Mouse (Mus musculus) embryonic facial prominence, embryonic 15.5 days (tissue): Measurements from ENCODE around the gene Gadl1. TPM values are rescaled to one million over a fixed set of nuclear protein-coding genes. Genes with fewer than 3 reads are reported as not detected.
"Not testable (repeated sequence)": the region's sequence is repeated elsewhere in the genome, so short reads cannot be mapped to it uniquely, and the experiment has no call there.

Experiments used
- ATAC-seq: fragments of 200-750 bp; cut with Nextera tagmentation; 2 replicates; pipeline ENCODE4 v1.8.0; 2017; ENCODE audit warnings: low read depth, moderate TSS enrichment; ENCODE audit not compliant: insufficient number of reproducible peaks, low FRiP score, low TSS enrichment
- H3K27ac ChIP-seq: fragments of 300-500 bp; sonication (generic); replicated peaks from 2 replicates; pipeline ENCODE4 v1.5.1; 2015; ENCODE audit warnings: mild to moderate bottlenecking, inconsistent platforms
- H3K27me3 ChIP-seq: fragments of 300-500 bp; sonication (generic); 2 replicates; pipeline ENCODE4 v1.6.1; 2015; ENCODE audit warnings: inconsistent platforms
- H3K36me3 ChIP-seq: fragments of 300-500 bp; sonication (generic); 2 replicates; pipeline ENCODE4 v1.6.1; 2015; ENCODE audit warnings: mild to moderate bottlenecking, inconsistent platforms
- H3K4me1 ChIP-seq: fragments of 300-500 bp; sonication (generic); 2 replicates; pipeline ENCODE4 v1.6.1; 2015; ENCODE audit warnings: inconsistent platforms
- H3K4me2 ChIP-seq: fragments of 300-500 bp; sonication (generic); replicated peaks from 2 replicates; pipeline ENCODE4 v1.6.1; 2015; ENCODE audit warnings: mild to moderate bottlenecking, inconsistent platforms
- H3K4me3 ChIP-seq: fragments of 300-500 bp; sonication (generic); replicated peaks from 2 replicates; pipeline ENCODE4 v1.5.1; 2015; ENCODE audit warnings: mild to moderate bottlenecking, inconsistent platforms
- H3K9ac ChIP-seq: fragments of 300-500 bp; sonication (generic); 2 replicates; pipeline ENCODE4 v1.6.1; 2015; ENCODE audit warnings: inconsistent platforms
- H3K9me3 ChIP-seq: fragments of 300-500 bp; sonication (generic); replicated peaks from 2 replicates; pipeline ENCODE4 v1.6.1; 2016; ENCODE audit warnings: inconsistent platforms
- WGBS: fragments of 180-500 bp; shearing (Covaris S2); methylation state at CpG from one replicate; pipeline ENCODE4 v1.1.7; 2015; 5-methylcytosine and 5-hydroxymethylcytosine counted together
- polyA plus RNA-seq: library from polyadenylated mRNA; unstranded; fragments of >200 nt; fragmentation: Nextera tagmentation; extraction: Ambion mirVana; gene quantifications from 2 replicates; pipeline ENCODE4 v1.2.1, GENCODE M21; 2015

Gadl1 gene
- polyA plus RNA-seq, 1 experiment from 2014 or later, result 1.7 TPM

GRCm38 (mm10) chr9:116060691-116061090 lies 151.4 kb downstream of the Gadl1 start:
- no peak for ATAC-seq
- H3K36me3 ChIP-seq, result no peaks in the 10 kb centered on the region
- no peaks in the 10 kb centered on the region for H3K4me1 ChIP-seq
- no peaks in the 10 kb centered on the region for H3K27me3 ChIP-seq
- WGBS, result 14% methylated on average over 4 of the region's 4 CpGs
- no peak overlapping the region for H3K9ac ChIP-seq
- no peaks in the 10 kb centered on the region for H3K9me3 ChIP-seq
- H3K4me3 ChIP-seq, result no peak overlapping the region
- no peak overlapping the region for H3K4me2 ChIP-seq
- H3K27ac ChIP-seq, result no peak overlapping the region

- H3K4me3 ChIP-seq, result no peak overlapping the region
- H3K9me3 ChIP-seq, result no peaks in the 10 kb centered on the region
- WGBS, result 86% methylated on average over 17 of the region's 17 CpGs
- H3K4me1 ChIP-seq, result no peaks in the 10 kb centered on the region
- ATAC-seq, result no peak
- no peaks in the 10 kb centered on the region for H3K27me3 ChIP-seq
- no peak overlapping the region for H3K27ac ChIP-seq
- H3K36me3 ChIP-seq, result no peaks in the 10 kb centered on the region
- no peak overlapping the region for H3K9ac ChIP-seq
- no peak overlapping the region for H3K4me2 ChIP-seq
These were observed 155.5 kb downstream of the Gadl1 start for GRCm38 (mm10) chr9:116064774-116065173.

- not testable (repeated sequence) for H3K27me3 ChIP-seq, H3K9ac ChIP-seq, H3K9me3 ChIP-seq, H3K4me1 ChIP-seq, H3K36me3 ChIP-seq, H3K27ac ChIP-seq, H3K4me3 ChIP-seq, H3K4me2 ChIP-seq, ATAC-seq
- 94% methylated on average over 1 of the region's 1 CpGs for WGBS
These were observed 162.3 kb downstream of the Gadl1 start for GRCm38 (mm10) chr9:116071561-116071960.

GRCm38 (mm10) chr9:116076163-116076562 lies 166.9 kb downstream of the Gadl1 start:
- Histone ChIP-seq H3K9me3 (no peaks in the 10 kb centered on the region), H3K4me2 (no peak overlapping the region), H3K36me3 (no peaks in the 10 kb centered on the region), H3K9ac (no peak overlapping the region), H3K27me3 (no peaks in the 10 kb centered on the region), H3K27ac (no peak overlapping the region), H3K4me1 (no peaks in the 10 kb centered on the region), H3K4me3 (no peak overlapping the region)
- 67% methylated on average over 4 of the region's 4 CpGs for WGBS
- no peak for ATAC-seq

GRCm38 (mm10) chr9:116076946-116077345 lies 167.7 kb downstream of the Gadl1 start:
- Histone ChIP-seq H3K36me3 (no peaks in the 10 kb centered on the region), H3K4me3 (no peak overlapping the region), H3K4me1 (no peaks in the 10 kb centered on the region), H3K9ac (no peak overlapping the region), H3K4me2 (no peak overlapping the region), H3K27me3 (no peaks in the 10 kb centered on the region), H3K9me3 (no peaks in the 10 kb centered on the region), H3K27ac (no peak overlapping the region)
- 69% methylated on average over 2 of the region's 2 CpGs for WGBS
- ATAC-seq, result no peak

GRCm38 (mm10) chr9:116077419-116077818 lies 168.2 kb downstream of the Gadl1 start:
- Histone ChIP-seq H3K27ac (no peak overlapping the region), H3K36me3 (no peaks in the 10 kb centered on the region), H3K9me3 (no peaks in the 10 kb centered on the region), H3K4me1 (no peaks in the 10 kb centered on the region), H3K4me3 (no peak overlapping the region), H3K9ac (no peak overlapping the region), H3K4me2 (no peak overlapping the region), H3K27me3 (no peaks in the 10 kb centered on the region)
- 87% methylated on average over 2 of the region's 2 CpGs for WGBS
- ATAC-seq, result no peak

- H3K9me3 ChIP-seq, result no peaks in the 10 kb centered on the region
- no peak overlapping the region for H3K9ac ChIP-seq
- H3K27me3 ChIP-seq, result no peaks in the 10 kb centered on the region
- no peaks in the 10 kb centered on the region for H3K4me1 ChIP-seq
- no peak for ATAC-seq
- WGBS, result 76% methylated on average over 4 of the region's 4 CpGs
- no peak overlapping the region for H3K4me2 ChIP-seq
- no peak overlapping the region for H3K27ac ChIP-seq
- H3K36me3 ChIP-seq, result no peaks in the 10 kb centered on the region
- H3K4me3 ChIP-seq, result no peak overlapping the region
These were observed 172.5 kb downstream of the Gadl1 start for GRCm38 (mm10) chr9:116081781-116082180.

- Histone ChIP-seq H3K36me3 (no peaks in the 10 kb centered on the region), H3K27ac (no peak overlapping the region), H3K4me1 (no peaks in the 10 kb centered on the region), H3K9me3 (no peaks in the 10 kb centered on the region), H3K4me2 (no peak overlapping the region), H3K4me3 (no peak overlapping the region), H3K9ac (no peak overlapping the region), H3K27me3 (no peaks in the 10 kb centered on the region)
- no peak for ATAC-seq
- 86% methylated on average over 5 of the region's 5 CpGs for WGBS
These were observed 174.0 kb downstream of the Gadl1 start for GRCm38 (mm10) chr9:116083300-116083699.

GRCm38 (mm10) chr9:116083726-116084323 lies 174.6 kb downstream of the Gadl1 start:
- Histone ChIP-seq H3K27ac (no peak overlapping the region), H3K4me2 (no peak overlapping the region), H3K9ac (no peak overlapping the region), H3K9me3 (no peaks in the 10 kb centered on the region), H3K4me1 (no peaks in the 10 kb centered on the region), H3K36me3 (peaks cover 5% of the 10 kb centered on the region), H3K4me3 (no peak overlapping the region), H3K27me3 (no peaks in the 10 kb centered on the region)
- 86% methylated on average over 8 of the region's 8 CpGs for WGBS
- ATAC-seq, result no peak

GRCm38 (mm10) chr9:116084324-116084931 lies 175.2 kb downstream of the Gadl1 start:
- peaks cover 11% of the 10 kb centered on the region for H3K36me3 ChIP-seq
- H3K27me3 ChIP-seq, result no peaks in the 10 kb centered on the region
- H3K27ac ChIP-seq, result no peak overlapping the region
- no peak overlapping the region for H3K4me2 ChIP-seq
- no peaks in the 10 kb centered on the region for H3K9me3 ChIP-seq
- H3K4me1 ChIP-seq, result no peaks in the 10 kb centered on the region
- H3K9ac ChIP-seq, result no peak overlapping the region
- 75% methylated on average over 12 of the region's 12 CpGs for WGBS
- no peak overlapping the region for H3K4me3 ChIP-seq
- no peak for ATAC-seq

- WGBS, result 90% methylated on average over 6 of the region's 6 CpGs
- Histone ChIP-seq H3K4me1 (no peaks in the 10 kb centered on the region), H3K27ac (no peak overlapping the region), H3K36me3 (peaks cover 25% of the 10 kb centered on the region), H3K4me2 (no peak overlapping the region), H3K9ac (no peak overlapping the region), H3K4me3 (no peak overlapping the region), H3K27me3 (no peaks in the 10 kb centered on the region), H3K9me3 (no peaks in the 10 kb centered on the region)
- ATAC-seq, result no peak
These were observed 176.7 kb downstream of the Gadl1 start for GRCm38 (mm10) chr9:116085999-116086398.

GRCm38 (mm10) chr9:116087263-116087662 lies 178.0 kb downstream of the Gadl1 start:
- WGBS, result 89% methylated on average over 5 of the region's 5 CpGs
- Histone ChIP-seq H3K27me3 (no peaks in the 10 kb centered on the region), H3K4me3 (no peak overlapping the region), H3K27ac (no peak overlapping the region), H3K36me3 (peaks cover 34% of the 10 kb centered on the region), H3K9me3 (no peaks in the 10 kb centered on the region), H3K9ac (no peak overlapping the region), H3K4me2 (no peak overlapping the region), H3K4me1 (0 out of 2 replicates have a peak, but pooled peaks cover 4% of the 10 kb centered on the region)
- ATAC-seq, result no peak
